In genomic region chr19:59636271-59636670, GRCm38 (mm10) we compare ENCODE assay signal across 11 mouse cellular contexts.
"Had no signal": no experiment of that assay in that cellular context is flagged by ENCODE, and none has a peak within 500 bp of the region (broad histone marks: within the 10 kb centered on the region; RNA-seq: fewer than 3 reads in every experiment).

No protein-coding gene starts in this region.

- H3K27ac ChIP-seq: liver, embryonic 15.5 days; midbrain, embryonic 15.5 days; neural tube, embryonic 12.5 days; stomach, postnatal 0 days had no signal

- H3K27me3 ChIP-seq: liver, embryonic 15.5 days; midbrain, embryonic 15.5 days; neural tube, embryonic 12.5 days had no signal

- H3K4me1 ChIP-seq: liver, embryonic 15.5 days; neural tube, embryonic 12.5 days had no signal

- H3K4me2 ChIP-seq: liver, embryonic 15.5 days; lung, embryonic 14.5 days; midbrain, embryonic 11.5 days; midbrain, embryonic 15.5 days; neural tube, embryonic 12.5 days had no signal

- H3K9ac ChIP-seq: liver, embryonic 15.5 days; lung, embryonic 14.5 days; midbrain, embryonic 15.5 days; neural tube, embryonic 12.5 days had no signal

- H3K9me3 ChIP-seq: liver, embryonic 15.5 days; midbrain, embryonic 15.5 days; neural tube, embryonic 12.5 days had no signal

- H3K36me3 ChIP-seq: liver, embryonic 15.5 days; midbrain, embryonic 15.5 days; neural tube, embryonic 12.5 days had no signal

- DNase-seq: kidney, postnatal 14 days; left cerebral cortex, postnatal 4 days; lung, embryonic 14.5 days; lung, postnatal 10 days; lung, postnatal 4 days; thymus, postnatal 4 days had no signal

- H3K4me3 ChIP-seq: liver, embryonic 15.5 days; midbrain, embryonic 15.5 days; neural tube, embryonic 12.5 days had no signal
